Mouse (Mus musculus): ENCODE measurements around the gene Lsamp. TPM values are rescaled to one million over a fixed set of nuclear protein-coding genes. Genes with fewer than 3 reads are reported as not detected.

Lsamp gene
- total RNA-seq, 2 experiments from 2014 or later = 375 to 426 TPM

DNA sequence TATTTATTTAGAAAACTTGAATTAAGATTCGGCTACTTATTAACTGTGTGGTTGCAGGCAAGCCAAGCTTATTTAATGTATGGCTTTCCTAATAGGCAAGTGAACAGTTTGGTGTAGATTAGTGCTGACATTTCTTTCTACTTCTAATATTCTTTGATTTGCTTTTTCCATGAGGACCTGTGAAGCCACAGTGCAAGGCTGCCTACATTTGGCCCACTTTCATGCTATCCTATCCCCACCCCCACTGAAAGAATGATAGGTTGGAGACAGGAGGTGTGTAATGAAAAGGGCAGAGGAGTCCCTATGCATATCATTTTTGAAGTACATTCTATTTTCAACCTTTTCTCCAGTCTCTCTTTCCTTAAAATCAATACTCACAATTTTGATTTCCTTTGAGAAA is 1745.8 kb downstream of the Lsamp start:
- DNase-seq (ENCODE audit: low spot score in 2 of 2) = no peak

- DNase-seq (ENCODE audit: low spot score in 2 of 2) = peak in 1 of 2 experiments; percentile 67
Measured at GRCm38 (mm10) chr16:41745037-41745436, 1760.9 kb downstream of the Lsamp start.

GRCm38 (mm10) chr16:41746235-41746911 is 1762.2 kb downstream of the Lsamp start:
- peak in 1 of 2 experiments; percentile 57 for DNase-seq (ENCODE audit: low spot score in 2 of 2)

GRCm38 (mm10) chr16:41747874-41748273 is 1763.7 kb downstream of the Lsamp start:
- no peak for DNase-seq (ENCODE audit: low spot score in 2 of 2)

DNA sequence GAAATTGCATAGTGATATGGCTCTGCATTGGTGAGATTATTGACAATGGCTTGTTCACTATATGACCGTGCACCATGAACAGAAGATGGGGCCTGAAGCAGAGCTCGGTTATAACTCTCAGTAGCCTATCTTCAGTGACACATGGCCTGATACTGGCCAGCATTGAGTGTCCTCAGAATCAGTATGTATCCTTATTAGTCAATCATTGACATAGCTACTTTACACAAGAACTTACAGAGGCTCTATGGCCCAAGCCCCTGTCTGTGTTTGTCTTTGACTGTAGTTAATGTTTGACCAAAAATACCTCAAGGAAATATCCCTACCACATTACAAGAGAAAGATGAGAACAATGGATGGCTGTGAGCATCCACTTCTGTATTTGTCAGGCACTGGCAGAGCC is 1764.6 kb downstream of the Lsamp start:
- no peak for DNase-seq (ENCODE audit: low spot score in 2 of 2)

DNA sequence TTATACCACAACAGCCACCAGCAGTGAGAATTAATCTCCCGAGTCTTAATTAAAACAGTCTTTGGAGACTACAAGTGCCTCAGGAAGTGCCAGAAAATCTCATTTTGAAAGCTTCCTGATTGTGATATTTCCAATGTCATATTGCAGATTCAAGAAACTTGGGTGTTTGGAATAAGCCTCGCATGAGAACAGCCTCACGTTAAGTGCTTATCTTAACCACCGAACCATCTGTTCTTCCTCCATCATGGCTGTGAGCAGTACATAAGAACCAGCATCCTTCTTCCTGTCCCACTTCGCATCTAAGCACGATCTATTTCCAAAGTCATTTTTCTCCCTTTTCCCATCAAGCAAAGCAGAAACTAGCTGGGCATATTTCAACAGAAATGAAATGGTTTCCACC is 1780.1 kb downstream of the Lsamp start:
- DNase-seq (ENCODE audit: low spot score in 2 of 2) = no peak

- peak in 1 of 2 experiments; percentile 35 for DNase-seq (ENCODE audit: low spot score in 2 of 2)
Measured at GRCm38 (mm10) chr16:41771427-41772125, 1787.4 kb downstream of the Lsamp start.

- DNase-seq (ENCODE audit: low spot score in 2 of 2) = no peak
Measured at GRCm38 (mm10) chr16:41777586-41777985, 1793.4 kb downstream of the Lsamp start.

DNA sequence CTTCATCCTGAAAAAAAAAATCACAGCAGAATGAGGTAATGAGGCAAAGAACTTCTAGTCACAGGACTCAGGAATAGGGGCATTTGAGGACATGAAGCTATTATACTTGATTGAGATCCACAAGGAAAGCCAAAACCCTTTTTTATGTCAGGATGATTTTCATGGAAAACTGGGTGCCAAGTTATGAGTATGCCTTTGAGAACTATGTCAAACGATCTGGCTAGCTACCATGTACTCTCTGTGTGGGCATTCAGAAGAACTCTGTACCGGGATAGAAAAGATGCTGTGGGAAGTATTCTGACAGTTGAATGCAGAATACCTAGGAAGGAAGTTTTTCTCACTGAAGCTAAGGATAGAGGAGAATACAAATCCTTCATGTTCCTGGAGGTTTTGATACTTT is 1801.4 kb downstream of the Lsamp start:
- peak in 1 of 2 experiments; percentile 11 for DNase-seq (ENCODE audit: low spot score in 2 of 2)

DNA sequence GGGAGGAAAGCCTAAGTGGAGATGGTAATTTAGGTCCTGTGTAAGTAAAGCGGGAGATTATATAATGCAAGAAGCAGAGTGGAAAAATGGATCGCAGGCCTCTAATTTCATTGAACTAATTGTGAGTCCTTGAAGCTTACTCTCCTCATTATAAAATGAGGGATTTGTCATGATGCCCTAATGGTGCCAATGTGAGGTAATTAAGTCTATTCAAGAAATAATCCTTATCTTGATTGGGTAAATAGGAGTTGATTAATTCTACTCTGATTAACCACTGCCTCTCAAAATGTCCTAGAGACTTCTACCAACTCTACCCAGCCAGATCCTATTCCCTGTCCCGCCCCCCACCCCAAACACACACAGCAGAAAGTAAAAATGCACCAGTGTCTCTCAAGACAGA is 1802.5 kb downstream of the Lsamp start:
- DNase-seq (ENCODE audit: low spot score in 2 of 2) = no peak

GRCm38 (mm10) chr16:41787146-41787545 is 1803.0 kb downstream of the Lsamp start:
- no peak for DNase-seq (ENCODE audit: low spot score in 2 of 2)

- DNase-seq (ENCODE audit: low spot score in 2 of 2) = no peak
Measured at GRCm38 (mm10) chr16:41790016-41790415, 1805.9 kb downstream of the Lsamp start.

DNA sequence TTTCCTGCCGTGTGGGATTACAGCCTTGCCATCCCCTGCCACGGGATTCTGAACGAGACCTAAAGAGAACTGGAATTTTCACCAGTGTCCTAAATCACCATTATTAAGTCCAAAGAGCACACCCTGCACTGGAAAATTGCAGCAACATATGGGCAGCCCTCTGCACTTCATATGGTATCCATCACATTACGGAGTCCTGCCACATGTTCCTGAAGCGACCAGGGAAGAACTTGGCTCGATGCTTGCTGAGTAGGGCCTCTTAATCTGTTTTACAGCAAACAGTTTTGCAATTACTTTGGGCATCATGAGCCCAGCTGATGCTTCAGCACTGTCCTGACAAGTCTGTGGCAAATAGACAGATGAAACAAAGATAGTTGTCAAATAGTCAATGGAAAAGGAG is 1836.2 kb downstream of the Lsamp start:
- DNase-seq (ENCODE audit: low spot score in 2 of 2) = peak in 1 of 2 experiments; percentile 28

DNA sequence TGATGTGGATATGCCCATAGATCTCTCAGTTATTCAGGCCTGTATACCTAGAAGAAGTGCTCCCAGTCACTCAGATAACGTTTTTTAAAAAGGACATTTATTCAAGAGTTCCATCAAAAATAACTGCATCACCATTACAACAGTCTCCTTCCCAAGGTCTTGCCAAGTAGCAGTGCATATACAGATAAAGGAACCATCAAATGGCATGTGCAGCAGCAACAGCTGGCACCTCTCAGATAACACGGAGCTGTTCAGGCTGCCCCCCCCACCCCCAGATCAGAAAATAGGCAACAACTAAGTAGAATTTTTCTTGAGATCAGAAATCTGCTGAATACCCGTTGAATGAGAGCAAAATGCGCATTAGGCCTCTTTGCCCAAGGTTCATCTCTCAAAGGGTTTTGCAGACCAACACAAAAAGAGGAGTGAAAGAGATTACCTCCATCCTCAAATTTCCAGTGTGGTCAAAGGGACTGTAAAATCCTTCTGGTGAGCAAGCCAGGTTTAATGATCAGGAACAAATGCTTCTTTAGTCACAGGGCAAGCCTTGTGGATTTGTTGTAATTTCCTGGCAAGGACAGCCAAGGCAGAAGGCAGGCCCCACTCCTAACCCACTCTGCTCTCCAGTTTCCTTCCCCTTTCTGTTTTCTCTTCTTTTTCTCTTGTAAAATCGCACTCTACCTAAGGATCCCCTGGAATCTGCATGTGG is 1842.9 kb downstream of the Lsamp start:
- no peak for DNase-seq (ENCODE audit: low spot score in 2 of 2)

GRCm38 (mm10) chr16:41827605-41827948 is 1843.4 kb downstream of the Lsamp start:
- no peak for DNase-seq (ENCODE audit: low spot score in 2 of 2)

- DNase-seq (ENCODE audit: low spot score in 2 of 2) = no peak
Measured at GRCm38 (mm10) chr16:41834637-41835036, 1850.5 kb downstream of the Lsamp start.

- no peak for DNase-seq (ENCODE audit: low spot score in 2 of 2)
Measured at GRCm38 (mm10) chr16:41835745-41836144, 1851.6 kb downstream of the Lsamp start.

DNA sequence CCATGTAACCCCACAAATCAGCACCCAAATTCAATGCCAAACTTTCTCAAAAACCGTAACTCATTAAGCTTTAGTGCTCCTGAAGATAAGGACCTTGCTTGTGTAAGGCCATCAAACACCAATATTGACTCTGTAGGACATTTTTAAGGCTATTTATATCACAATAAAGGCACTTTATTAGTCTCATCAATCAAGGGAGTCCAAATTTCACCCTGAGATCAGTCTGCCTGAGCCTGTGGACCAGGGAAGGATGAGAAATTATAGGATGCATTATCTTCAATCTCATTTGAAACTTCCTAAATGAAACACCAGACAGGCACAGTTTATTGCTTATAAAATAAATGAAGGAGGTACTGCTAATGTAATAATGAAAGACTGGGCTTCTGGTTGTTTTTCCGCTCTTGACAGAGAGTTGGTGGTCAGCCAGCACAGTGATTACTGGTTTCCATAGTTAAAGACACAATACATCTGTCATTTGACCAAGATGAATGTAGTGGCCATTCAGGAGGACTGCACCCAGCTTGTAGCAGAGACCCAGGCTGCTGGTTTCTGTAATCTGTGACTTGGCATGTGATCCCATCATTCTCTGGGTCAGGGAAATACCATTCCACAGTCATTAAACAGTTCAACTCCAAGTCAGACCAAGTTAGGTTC is 1855.7 kb downstream of the Lsamp start:
- DNase-seq (ENCODE audit: low spot score in 2 of 2) = no peak

DNA sequence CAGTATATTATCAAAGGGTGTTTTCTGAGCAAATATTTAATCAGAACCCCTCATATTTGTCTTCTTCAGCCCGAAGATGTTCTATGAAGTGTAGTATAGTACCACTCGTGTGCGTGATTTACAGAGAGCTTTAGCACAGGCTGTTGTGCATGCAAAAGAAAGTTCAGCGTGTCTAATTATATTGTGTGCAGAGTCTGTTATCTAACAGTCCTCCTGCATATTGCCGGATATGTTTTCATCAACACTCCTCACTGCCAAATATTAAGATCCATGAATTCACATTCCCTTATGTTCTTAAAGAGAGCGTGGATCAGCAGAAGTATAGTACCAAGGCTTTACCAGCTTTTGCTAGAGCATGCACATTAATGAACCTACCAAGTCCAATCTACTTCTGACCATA is 1862.7 kb downstream of the Lsamp start:
- peak in 1 of 2 experiments; percentile 57 for DNase-seq (ENCODE audit: low spot score in 2 of 2)

GRCm38 (mm10) chr16:41871917-41872593 is 1887.9 kb downstream of the Lsamp start:
- no peak for DNase-seq (ENCODE audit: low spot score in 2 of 2)

- no peak for DNase-seq (ENCODE audit: low spot score in 2 of 2)
Measured at GRCm38 (mm10) chr16:41888546-41889165, 1904.5 kb downstream of the Lsamp start.

Data from layer of hippocampus, adult 18-20 months (tissue).